Mouse (Mus musculus) kidney, adult 2 months (tissue): ENCODE measurements around the gene Ddah2.

Experiments used
- CTCF ChIP-seq: fragments of 200-500 bp; conservative IDR thresholded peaks from 2 replicates; pipeline ENCODE4 v1.5.1; 2011; ENCODE audit warnings: low read depth, mild to moderate bottlenecking, control low read depth, low read length, moderate library complexity, mixed read lengths; ENCODE audit not compliant: insufficient read depth, insufficient read length
- POLR2A ChIP-seq: fragments of 200-500 bp; IDR thresholded peaks from one replicate; pipeline ENCODE4 v1.6.1; 2011; ENCODE audit warnings: low read depth, low read length, control low read depth

- TF ChIP-seq CTCF (no peak), POLR2A (no peak)
These were observed 38.3 kb upstream of the Ddah2 start for GRCm38 (mm10) chr17:35020551-35020950.
